Mouse (Mus musculus): ENCODE data around the gene Kpna7. TPM values are rescaled to one million over a fixed set of nuclear protein-coding genes. Genes with fewer than 3 reads are reported as not detected.

The Kpna7 gene
- total and polyA plus RNA-seq, 3 experiments: 0.35 to 2.2 TPM; not detected in 1

- Histone ChIP-seq H3K4me1 (ENCODE audit: control insufficient read depth in 1 of 2, insufficient read depth in 2 of 2, low read length in 2 of 2) (no peaks in the 10 kb centered on the region), H3K9me3 (replicated peaks; ENCODE audit: insufficient read depth, low read length) (no peaks in the 10 kb centered on the region), H3K27me3 (ENCODE audit: control insufficient read depth in 1 of 2, insufficient read depth in 2 of 2, low read length in 2 of 2) (peaks cover 2 to 6% of the 10 kb centered on the region in 2 experiments), H3K27ac (ENCODE audit: control insufficient read depth, low read depth, low read length) (no peak overlapping the region), H3K4me3 (ENCODE audit: control insufficient read depth in 1 of 2, insufficient read depth in 1 of 2, low read depth in 2 of 2, low read length in 2 of 2) (no peak overlapping the region), H3K9ac (ENCODE audit: control insufficient read depth, low read depth, low read length, poor library complexity, severe bottlenecking) (no peak overlapping the region), H3K36me3 (ENCODE audit: control insufficient read depth in 1 of 2, insufficient read depth in 2 of 2, low read length in 2 of 2) (no peaks in the 10 kb centered on the region), H3K79me2 (ENCODE audit: control insufficient read depth, insufficient read depth, low read length, poor library complexity) (no peaks in the 10 kb centered on the region)
- no peak for TF ChIP-seq POLR2A (IDR thresholded peaks at IDR 0.05; ENCODE audit: control insufficient read depth in 1 of 2, insufficient read depth in 1 of 2, low read depth in 1 of 2, low read length in 2 of 2, poor library complexity in 1 of 2)
- TF ChIP-seq SMC3 (IDR thresholded peaks at IDR 0.05; ENCODE audit: low read depth, low read length): peak; percentile 32; the same call in 1 of the 2 replicates
- peak; percentile 10 to 53 (median 21); a peak in 3 of 6 replicates for TF ChIP-seq CTCF (IDR thresholded peaks at IDR 0.05 in 2 of 3, conservative IDR thresholded peaks at IDR 0.05 in 1 of 3; ENCODE audit: control insufficient read depth in 1 of 3, insufficient read depth in 1 of 3, low read depth in 2 of 3, low read length in 3 of 3, poor library complexity in 1 of 3, severe bottlenecking in 1 of 3)
- no peak for TF ChIP-seq JUND (IDR thresholded peaks at IDR 0.05; ENCODE audit: low read depth, low read length)
- TF ChIP-seq RAD21 (IDR thresholded peaks at IDR 0.05; ENCODE audit: low read depth, low read length): peak; percentile 24
- peak; percentile 23 for DNase-seq (ENCODE audit: low read depth, low spot score)
These were observed 112.6 kb downstream of the Kpna7 start for GRCm38 (mm10) chr5:144971266-144971665.

GRCm38 (mm10) chr5:144965639-144966351 is 118.0 kb downstream of the Kpna7 start, which contains the start of gene Smurf1:
Smurf1 (minus strand) TSS chr5:144965847.
- Histone ChIP-seq H3K27me3 (ENCODE audit: control insufficient read depth in 1 of 2, insufficient read depth in 2 of 2, low read length in 2 of 2) (peaks cover 6% of the 10 kb centered on the region in 2 experiments), H3K79me2 (ENCODE audit: control insufficient read depth, insufficient read depth, low read length, poor library complexity) (no peaks in the 10 kb centered on the region; the same call in 1 of the 2 replicates), H3K9ac (ENCODE audit: control insufficient read depth, low read depth, low read length, poor library complexity, severe bottlenecking) (peak within 1 kb of the TSS; percentile 84), H3K36me3 (ENCODE audit: control insufficient read depth in 1 of 2, insufficient read depth in 2 of 2, low read length in 2 of 2) (no peaks in the 10 kb centered on the region; a peak in 1 of 4 replicates), H3K27ac (ENCODE audit: control insufficient read depth, low read depth, low read length) (no peak within 1 kb of the TSS), H3K4me1 (ENCODE audit: control insufficient read depth in 1 of 2, insufficient read depth in 2 of 2, low read length in 2 of 2) (peaks cover 0 to 10% of the 10 kb centered on the region in 2 experiments; a peak in 3 of 4 replicates), H3K9me3 (replicated peaks; ENCODE audit: insufficient read depth, low read length) (no peaks in the 10 kb centered on the region), H3K4me3 (ENCODE audit: control insufficient read depth in 1 of 2, insufficient read depth in 1 of 2, low read depth in 2 of 2, low read length in 2 of 2) (peak within 1 kb of the TSS; percentile 73 to 75)
- no peak for TF ChIP-seq MAZ (IDR thresholded peaks at IDR 0.05; ENCODE audit: low read depth, low read length)
- TF ChIP-seq RCOR1 (IDR thresholded peaks at IDR 0.05; ENCODE audit: low read depth, low read length): peak; percentile 43; the same call in 1 of the 2 replicates
- TF ChIP-seq EP300 (IDR thresholded peaks at IDR 0.05; ENCODE audit: low read depth in 1 of 2, low read length in 2 of 2): no peak
- peak; percentile 42 to 53; a peak in 2 of 4 replicates for TF ChIP-seq POLR2A (IDR thresholded peaks at IDR 0.05; ENCODE audit: control insufficient read depth in 1 of 2, insufficient read depth in 1 of 2, low read depth in 1 of 2, low read length in 2 of 2, poor library complexity in 1 of 2)
- TF ChIP-seq GABPA (IDR thresholded peaks at IDR 0.05; ENCODE audit: low read depth, low read length): no peak
- TF ChIP-seq NRF1 (IDR thresholded peaks at IDR 0.05; ENCODE audit: insufficient read depth, low read depth, low read length, poor library complexity, severe bottlenecking): peak; percentile 59; the same call in 1 of the 2 replicates
- DNase-seq (ENCODE audit: low read depth, low spot score): peak; percentile 91

All from MEL (cell line).